Mouse (Mus musculus): ENCODE results near the gene Sh3yl1. TPM values are rescaled to one million over a fixed set of nuclear protein-coding genes. Genes with fewer than 3 reads are reported as not detected.
A peak's percentile ranks its signal among the peaks of the same experiment; 100 is the strongest.

The Sh3yl1 gene
- polyA plus RNA-seq (2015; fragmentation: Nextera tagmentation; extraction: Ambion mirVana) = 13.9 and 15.0 TPM in 2 replicates

- under 1% methylated on average over 52 of the region's 52 CpGs for WGBS
- no peaks in the 10 kb centered on the region for H3K27me3 ChIP-seq (replicated peaks; ENCODE audit: insufficient read depth, low read length)
- TF ChIP-seq CTCF (IDR thresholded peaks at IDR 0.05) = no peak
- TF ChIP-seq EP300 (IDR thresholded peaks at IDR 0.05) = no peak
- H3K9me3 ChIP-seq (ENCODE audit: low read length) = no peaks in the 10 kb centered on the region
- H3K4me2 ChIP-seq (replicated peaks; ENCODE audit: low read depth, low read length) = peak within 1 kb of the TSS; percentile 97
- peak; percentile 96 for DNase-seq (ENCODE audit: low spot score)
- H3K27ac ChIP-seq (ENCODE audit: low read length) = peak within 1 kb of the TSS; percentile 62
- ATAC-seq = peak; percentile 98
- no peaks in the 10 kb centered on the region for H3K36me3 ChIP-seq (ENCODE audit: insufficient read depth, low read length)
- H3K4me3 ChIP-seq (ENCODE audit: low read depth, low read length) = peak within 1 kb of the TSS; percentile 66
- H3K9ac ChIP-seq (replicated peaks; ENCODE audit: low read depth) = peak within 1 kb of the TSS; percentile 82
- peaks cover 8% of the 10 kb centered on the region; the same call in 1 of the 2 replicates for H3K4me1 ChIP-seq (ENCODE audit: insufficient read depth, low read depth, low read length)
Measured at GRCm38 (mm10) chr12:30911261-30912047, at the start of gene Sh3yl1, which contains the start of gene Acp1. TSS of gene Sh3yl1 (plus strand) at chr12:30911668. TSS of gene Acp1 (minus strand) at chr12:30911589.

GRCm38 (mm10) chr12:30864347-30864746, 47.1 kb upstream of the Sh3yl1 start:
- no peak; the same call in 1 of the 2 replicates for ATAC-seq
- Histone ChIP-seq H3K9me3 (ENCODE audit: low read length) (no peaks in the 10 kb centered on the region), H3K4me1 (ENCODE audit: insufficient read depth, low read depth, low read length) (no peaks in the 10 kb centered on the region), H3K4me2 (replicated peaks; ENCODE audit: low read depth, low read length) (no peak overlapping the region), H3K27me3 (replicated peaks; ENCODE audit: insufficient read depth, low read length) (no peaks in the 10 kb centered on the region), H3K27ac (ENCODE audit: low read length) (no peak overlapping the region), H3K36me3 (ENCODE audit: insufficient read depth, low read length) (no peaks in the 10 kb centered on the region), H3K9ac (replicated peaks; ENCODE audit: low read depth) (no peak overlapping the region), H3K4me3 (ENCODE audit: low read depth, low read length) (no peak overlapping the region)
- no peak for TF ChIP-seq EP300 (IDR thresholded peaks at IDR 0.05)
- 38% methylated on average over 2 of the region's 2 CpGs for WGBS
- peak; percentile 24 for DNase-seq (ENCODE audit: low spot score)

- Histone ChIP-seq H3K4me1 (ENCODE audit: insufficient read depth, low read depth, low read length) (no peaks in the 10 kb centered on the region), H3K9me3 (ENCODE audit: low read length) (no peaks in the 10 kb centered on the region), H3K9ac (replicated peaks; ENCODE audit: low read depth) (no peak overlapping the region), H3K27me3 (replicated peaks; ENCODE audit: insufficient read depth, low read length) (no peaks in the 10 kb centered on the region), H3K4me3 (ENCODE audit: low read depth, low read length) (no peak overlapping the region), H3K27ac (ENCODE audit: low read length) (no peak overlapping the region), H3K36me3 (ENCODE audit: insufficient read depth, low read length) (no peaks in the 10 kb centered on the region), H3K4me2 (replicated peaks; ENCODE audit: low read depth, low read length) (no peak overlapping the region)
- DNase-seq (ENCODE audit: low spot score) (no peak), ATAC-seq (no peak)
- TF ChIP-seq CTCF (IDR thresholded peaks at IDR 0.05) (no peak), EP300 (IDR thresholded peaks at IDR 0.05) (no peak)
- WGBS = 67% methylated on average over 4 of the region's 4 CpGs
Measured at GRCm38 (mm10) chr12:30865781-30866180, 45.7 kb upstream of the Sh3yl1 start.

- Histone ChIP-seq H3K9me3 (ENCODE audit: low read length) (no peaks in the 10 kb centered on the region), H3K4me3 (ENCODE audit: low read depth, low read length) (no peak overlapping the region), H3K27me3 (replicated peaks; ENCODE audit: insufficient read depth, low read length) (peaks cover 15% of the 10 kb centered on the region), H3K9ac (replicated peaks; ENCODE audit: low read depth) (no peak overlapping the region), H3K27ac (ENCODE audit: low read length) (no peak overlapping the region), H3K36me3 (ENCODE audit: insufficient read depth, low read length) (no peaks in the 10 kb centered on the region), H3K4me1 (ENCODE audit: insufficient read depth, low read depth, low read length) (peaks cover 2% of the 10 kb centered on the region; the same call in 1 of the 2 replicates), H3K4me2 (replicated peaks; ENCODE audit: low read depth, low read length) (no peak overlapping the region)
- DNase-seq (ENCODE audit: low spot score) (no peak), ATAC-seq (no peak)
- TF ChIP-seq EP300 (IDR thresholded peaks at IDR 0.05) = no peak
- TF ChIP-seq CTCF (IDR thresholded peaks at IDR 0.05) = no peak
- WGBS = 73% methylated on average over 6 of the region's 6 CpGs
Measured at GRCm38 (mm10) chr12:30879447-30879846, 32.0 kb upstream of the Sh3yl1 start.

GRCm38 (mm10) chr12:30883592-30883985, 27.9 kb upstream of the Sh3yl1 start:
- DNase-seq (ENCODE audit: low spot score) (no peak), ATAC-seq (no peak)
- WGBS = 25% methylated on average over 4 of the region's 4 CpGs
- Histone ChIP-seq H3K4me1 (ENCODE audit: insufficient read depth, low read depth, low read length) (peaks cover 6% of the 10 kb centered on the region; the same call in 1 of the 2 replicates), H3K9ac (replicated peaks; ENCODE audit: low read depth) (no peak overlapping the region), H3K36me3 (ENCODE audit: insufficient read depth, low read length) (no peaks in the 10 kb centered on the region), H3K27me3 (replicated peaks; ENCODE audit: insufficient read depth, low read length) (peaks cover 30% of the 10 kb centered on the region), H3K4me3 (ENCODE audit: low read depth, low read length) (peak overlapping the region; percentile 39), H3K9me3 (ENCODE audit: low read length) (no peaks in the 10 kb centered on the region), H3K4me2 (replicated peaks; ENCODE audit: low read depth, low read length) (peak overlapping the region; percentile 76), H3K27ac (ENCODE audit: low read length) (no peak overlapping the region)
- no peak for TF ChIP-seq EP300 (IDR thresholded peaks at IDR 0.05)
- no peak for TF ChIP-seq CTCF (IDR thresholded peaks at IDR 0.05)

- ATAC-seq (peak; percentile 28), DNase-seq (ENCODE audit: low spot score) (peak; percentile 7)
- H3K9me3 ChIP-seq (ENCODE audit: low read length) = no peaks in the 10 kb centered on the region
- H3K36me3 ChIP-seq (ENCODE audit: insufficient read depth, low read length) = no peaks in the 10 kb centered on the region
- peak within 1 kb of the TSS; percentile 76 for H3K4me2 ChIP-seq (replicated peaks; ENCODE audit: low read depth, low read length)
- no peak within 1 kb of the TSS for H3K27ac ChIP-seq (ENCODE audit: low read length)
- H3K27me3 ChIP-seq (replicated peaks; ENCODE audit: insufficient read depth, low read length) = peaks cover 30% of the 10 kb centered on the region
- no peak within 1 kb of the TSS for H3K9ac ChIP-seq (replicated peaks; ENCODE audit: low read depth)
- peak within 1 kb of the TSS; percentile 39 for H3K4me3 ChIP-seq (ENCODE audit: low read depth, low read length)
- TF ChIP-seq CTCF (IDR thresholded peaks at IDR 0.05) = no peak
- no peak for TF ChIP-seq EP300 (IDR thresholded peaks at IDR 0.05)
- 1% methylated on average over 38 of the region's 58 CpGs for WGBS
- H3K4me1 ChIP-seq (ENCODE audit: insufficient read depth, low read depth, low read length) = peaks cover 6% of the 10 kb centered on the region; the same call in 1 of the 2 replicates
Measured at GRCm38 (mm10) chr12:30883986-30884621, 27.4 kb upstream of the Sh3yl1 start, which contains the start of gene Alkal2. TSS of gene Alkal2 (plus strand) at chr12:30884322.

Data from lung, postnatal 0 days (tissue).